Mouse (Mus musculus): ENCODE measurements around the gene Prap1.
"Not testable (repeated sequence)": the region's sequence is repeated elsewhere in the genome, so short reads cannot be mapped to it uniquely, and the experiment has no call there.

GRCm38 (mm10) chr7:140132184-140132583, 39.0 kb downstream of the Prap1 start:
- not testable (repeated sequence) for TF ChIP-seq CTCF (conservative IDR thresholded peaks at IDR 0.05; ENCODE audit: low read length); NANOG (IDR thresholded peaks at IDR 0.05; ENCODE audit: borderline replicate concordance, low read length)
